Mouse (Mus musculus) bone marrow, adult 2 months (tissue): ENCODE data around the gene Atxn1. TPM values are rescaled to one million over a fixed set of nuclear protein-coding genes. Genes with fewer than 3 reads are reported as not detected.

ENCODE experiments used
- H3K27ac ChIP-seq: fragments of 200-500 bp; 2 replicates; pipeline ENCODE4 v1.5.1; 2012; ENCODE audit warnings: low read depth, mild to moderate bottlenecking, control low read depth, inconsistent platforms, low read length; ENCODE audit not compliant: control insufficient read depth, poor library complexity, insufficient read depth
- H3K4me1 ChIP-seq: fragments of 200-500 bp; 2 replicates; pipeline ENCODE4 v1.6.1; 2011; ENCODE audit warnings: low read length; ENCODE audit not compliant: control insufficient read depth, insufficient read depth
- H3K4me3 ChIP-seq: fragments of 200-500 bp; replicated peaks from 2 replicates; pipeline ENCODE3; 2011; ENCODE audit warnings: mild to moderate bottlenecking, low read depth, low read length, control low read depth; ENCODE audit not compliant: control insufficient read depth
- CTCF ChIP-seq: fragments of 200-500 bp; IDR thresholded peaks from 2 replicates; pipeline ENCODE4 v1.5.1; 2011; ENCODE audit warnings: low read length, control low read depth; ENCODE audit not compliant: control insufficient read depth, insufficient read depth
- POLR2A ChIP-seq: fragments of 200-500 bp; IDR thresholded peaks from 2 replicates; pipeline ENCODE4 v1.6.1; 2011; ENCODE audit warnings: low read depth, mild to moderate bottlenecking, control low read depth, low read length, borderline replicate concordance; ENCODE audit not compliant: control insufficient read depth
- WGBS: fragments of 180-500 bp; shearing (Covaris S2); methylation state at CpG from one replicate; pipeline ENCODE4 v1.1.7; 2018; 5-methylcytosine and 5-hydroxymethylcytosine counted together
- polyA plus RNA-seq: library from polyadenylated mRNA; stranded (reverse); fragments of >200 nt; gene quantifications from 2 replicates; pipeline ENCODE4 v1.2.4, GENCODE M21; 2011; ENCODE audit warnings: low replicate concordance; ENCODE audit not compliant: missing spikeins, insufficient read depth, insufficient read length

Gene Atxn1
- polyA plus RNA-seq, 1 experiment = 5.8 TPM

DNA sequence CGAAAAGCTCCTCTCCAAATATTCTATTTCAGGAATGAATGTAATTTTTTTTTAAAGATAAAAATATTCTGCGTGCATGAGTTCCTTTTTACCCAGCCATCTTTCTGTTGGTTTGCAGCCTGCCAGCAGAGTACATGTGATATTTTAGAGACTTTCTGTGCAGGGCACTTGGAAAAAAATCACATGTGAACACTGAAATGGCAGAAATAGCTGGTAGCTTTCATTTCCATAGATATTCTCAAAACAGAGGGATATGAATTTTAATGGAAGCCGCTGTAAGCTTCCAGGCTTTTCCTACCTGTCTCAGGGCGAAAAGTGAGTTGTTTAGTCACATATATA lies 142.3 kb downstream of the Atxn1 start:
- Histone ChIP-seq H3K27ac (no peak overlapping the region), H3K4me3 (no peak overlapping the region), H3K4me1 (no peaks in the 10 kb centered on the region)
- 87% methylated on average over 4 of the region's 4 CpGs for WGBS
- TF ChIP-seq CTCF = no peak
- TF ChIP-seq POLR2A = no peak

DNA sequence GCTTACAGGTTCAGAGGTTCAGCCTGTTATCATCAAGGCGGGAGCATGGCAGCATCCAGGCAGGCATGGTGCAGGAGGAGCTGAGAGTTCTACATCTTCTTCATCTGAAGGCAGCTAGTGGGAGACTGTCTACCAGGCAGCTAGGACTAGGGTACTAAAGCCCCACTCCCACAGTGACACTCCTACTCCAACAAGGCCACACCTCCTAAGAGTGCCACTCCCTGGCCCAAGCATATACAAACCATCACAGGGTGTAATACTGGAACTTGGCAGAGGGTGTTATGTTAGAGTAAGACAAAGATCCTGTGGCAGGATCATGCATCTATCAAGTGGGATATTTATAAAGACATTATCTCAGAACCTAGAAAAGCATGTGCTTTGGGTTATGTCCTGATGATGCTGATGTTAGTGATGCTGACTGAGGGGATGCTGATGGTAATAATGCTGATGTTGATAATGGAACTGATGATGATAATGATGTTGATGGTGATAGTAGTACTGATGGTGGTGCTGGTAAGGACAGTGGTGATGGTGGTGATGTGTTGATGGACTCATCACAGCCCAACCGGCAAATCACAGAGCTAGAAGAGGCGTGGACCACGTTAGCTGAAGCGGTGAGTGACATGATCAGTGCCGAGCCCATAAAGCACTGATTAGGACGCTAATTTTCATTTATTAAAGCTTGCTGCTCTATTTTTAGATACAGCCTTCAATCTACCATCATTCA lies 142.9 kb downstream of the Atxn1 start:
- Histone ChIP-seq H3K4me1 (no peaks in the 10 kb centered on the region), H3K27ac (no peak overlapping the region), H3K4me3 (no peak overlapping the region)
- WGBS = 88% methylated on average over 7 of the region's 7 CpGs
- TF ChIP-seq POLR2A = no peak
- TF ChIP-seq CTCF = no peak

DNA sequence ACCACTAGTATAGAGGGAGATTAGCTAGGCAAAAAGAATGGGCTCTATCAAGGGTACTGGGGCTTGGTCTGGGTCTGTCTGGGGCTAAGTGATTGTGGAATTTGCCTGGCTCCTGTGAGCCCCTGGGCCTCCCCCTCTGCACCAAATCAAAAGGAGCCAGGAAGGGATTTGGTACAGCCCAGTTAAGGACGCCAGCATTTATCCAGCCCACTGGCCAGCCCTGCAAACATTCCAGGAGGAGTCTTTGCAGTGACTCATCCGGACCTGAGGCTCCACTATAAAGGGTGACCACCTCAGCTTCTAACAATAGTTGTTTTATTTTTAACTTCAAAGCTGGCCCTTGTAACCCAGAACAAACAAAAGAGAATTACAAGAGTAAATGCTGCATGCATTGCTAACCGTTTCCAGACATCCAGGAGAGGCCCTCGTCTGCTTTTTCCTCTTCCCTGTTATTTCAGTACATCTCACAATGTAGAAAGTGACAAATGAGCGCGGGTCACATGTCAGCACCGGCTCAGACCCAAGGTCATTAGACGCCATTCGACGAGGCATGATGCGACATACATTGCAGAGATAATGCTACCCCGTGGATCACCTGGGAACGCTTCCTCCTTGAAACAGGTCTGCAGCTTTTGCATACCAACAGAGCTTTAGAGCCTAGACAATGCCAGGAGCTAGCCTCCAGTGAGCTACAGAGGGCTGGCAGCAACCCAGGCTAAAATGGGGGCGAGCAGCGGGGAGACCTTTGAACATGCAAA lies 144.2 kb downstream of the Atxn1 start:
- no peaks in the 10 kb centered on the region for H3K4me1 ChIP-seq
- WGBS = 86% methylated on average over 15 of the region's 15 CpGs
- no peak overlapping the region for H3K27ac ChIP-seq
- H3K4me3 ChIP-seq = no peak overlapping the region
- TF ChIP-seq CTCF (no peak), POLR2A (no peak)

DNA sequence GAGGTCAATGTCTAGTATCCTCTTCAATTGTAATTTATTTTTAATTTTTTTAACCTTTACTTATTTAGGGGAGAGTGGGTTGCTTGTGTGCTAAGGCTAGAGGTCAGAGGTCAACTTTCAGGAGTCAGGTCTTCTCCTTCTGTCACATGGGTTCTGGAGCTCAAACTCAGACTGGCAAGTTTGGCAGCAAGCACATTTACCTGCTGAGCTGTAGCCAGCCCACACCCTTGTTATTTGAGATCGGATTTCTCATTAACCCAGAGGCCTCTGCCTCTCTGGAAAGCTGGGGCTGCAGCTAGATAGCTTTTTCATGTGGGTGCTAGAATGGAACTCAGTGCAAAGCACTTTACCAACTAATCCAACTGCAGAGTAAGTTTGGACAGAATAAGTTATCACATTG lies 148.1 kb downstream of the Atxn1 start:
- 82% methylated on average over 1 of the region's 1 CpGs for WGBS
- no peaks in the 10 kb centered on the region for H3K4me1 ChIP-seq
- TF ChIP-seq CTCF (no peak), POLR2A (no peak)
- no peak overlapping the region for H3K4me3 ChIP-seq
- no peak overlapping the region for H3K27ac ChIP-seq

DNA sequence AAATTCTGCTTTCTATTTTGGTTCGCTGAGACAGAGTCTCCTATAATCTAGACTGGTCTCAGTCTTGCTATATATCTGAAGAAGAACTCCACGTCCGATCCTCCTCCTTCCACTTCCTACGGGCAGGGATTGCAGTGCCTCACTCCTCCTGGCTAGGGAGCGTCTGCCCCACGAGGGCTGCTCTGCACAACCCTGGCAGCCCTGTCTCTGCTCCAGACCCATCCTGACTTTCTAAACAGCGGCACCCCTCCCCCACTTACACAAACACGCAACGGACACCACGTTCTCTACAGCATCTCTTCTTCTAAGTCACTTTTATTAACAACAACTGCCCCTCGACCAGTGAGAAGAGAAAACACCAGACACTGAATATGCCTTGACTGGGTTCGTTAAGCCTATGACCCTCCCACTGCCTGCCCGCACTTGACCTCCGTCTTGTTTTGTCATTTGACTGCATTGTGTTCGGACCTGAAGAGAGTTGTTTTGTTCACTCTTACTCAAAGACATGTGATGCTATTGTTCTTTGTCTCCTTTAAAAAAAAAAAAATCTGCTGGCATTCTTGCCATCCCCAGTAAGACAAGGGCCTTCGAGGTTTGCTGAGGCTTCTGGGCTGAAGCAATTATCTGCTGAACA lies 154.9 kb downstream of the Atxn1 start:
- no peaks in the 10 kb centered on the region for H3K4me1 ChIP-seq
- WGBS = 83% methylated on average over 16 of the region's 16 CpGs
- TF ChIP-seq POLR2A = no peak
- H3K4me3 ChIP-seq = no peak overlapping the region
- H3K27ac ChIP-seq = no peak overlapping the region

DNA sequence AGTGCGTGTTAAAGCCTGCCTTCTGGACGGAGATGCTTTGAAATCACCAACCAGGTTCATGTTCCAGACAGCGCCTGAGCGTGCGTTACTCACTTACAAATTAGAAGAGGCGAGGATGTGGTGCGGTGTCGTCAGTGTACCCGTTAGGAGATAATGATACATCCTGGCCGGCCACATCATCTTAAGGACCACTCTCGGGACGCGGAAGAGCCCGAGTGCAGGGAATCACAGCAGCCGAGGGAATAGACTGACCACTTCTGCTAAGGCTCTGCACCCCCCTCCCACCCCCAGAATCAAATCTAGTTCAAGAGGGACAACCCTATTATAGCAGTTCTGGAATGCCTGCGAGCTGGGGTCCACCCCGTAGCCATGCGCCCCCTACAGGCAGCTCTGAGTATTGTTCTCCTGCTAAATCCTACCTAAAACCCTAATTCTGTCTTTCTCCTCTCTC lies 157.2 kb downstream of the Atxn1 start:
- TF ChIP-seq POLR2A (no peak), CTCF (peak; percentile 63)
- no peaks in the 10 kb centered on the region for H3K4me1 ChIP-seq
- no peak overlapping the region for H3K4me3 ChIP-seq
- no peak overlapping the region for H3K27ac ChIP-seq
- WGBS = 83% methylated on average over 18 of the region's 18 CpGs

DNA sequence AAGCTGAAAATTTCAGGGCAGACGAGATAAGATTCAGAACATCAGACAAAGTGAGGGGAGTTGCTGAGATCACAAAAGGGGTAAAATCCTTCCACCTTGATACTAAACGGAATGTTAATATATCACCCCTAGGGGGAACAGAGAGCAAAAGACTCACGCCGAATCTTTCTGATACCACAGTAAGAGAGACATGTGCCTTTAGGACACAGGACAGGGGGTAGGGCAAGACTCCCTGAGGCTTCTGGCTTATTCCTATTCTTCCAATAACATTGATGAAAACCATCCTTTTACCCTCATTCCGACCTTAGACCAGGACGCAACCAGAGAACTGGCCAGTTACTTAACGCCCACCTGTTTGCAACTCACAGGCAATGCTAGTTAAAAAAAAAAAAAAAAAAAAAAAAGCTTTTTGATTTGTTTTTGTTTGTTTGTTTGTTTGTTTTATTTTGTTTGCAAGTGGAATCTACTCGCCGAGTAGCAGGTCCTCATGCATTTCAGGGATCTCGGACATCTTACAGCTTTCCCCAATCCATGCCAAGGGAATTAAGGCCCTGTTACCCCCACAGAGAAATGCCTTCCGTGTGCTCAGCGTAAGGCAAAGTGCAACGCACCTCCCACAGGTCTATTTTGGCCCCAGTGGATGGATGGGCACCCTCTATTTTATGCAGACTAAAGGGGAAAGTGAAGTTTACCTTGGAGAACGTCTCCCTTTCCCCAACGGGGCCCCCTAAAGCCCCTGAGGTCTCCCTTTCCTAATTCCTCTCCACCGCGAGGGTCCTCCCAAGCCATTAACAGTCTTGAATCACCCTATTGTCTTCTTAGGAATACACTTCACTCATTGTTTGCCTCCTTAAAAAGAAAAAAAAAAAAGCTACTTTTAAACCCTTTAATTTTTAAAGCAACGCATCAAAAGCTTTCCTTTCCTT lies 157.9 kb downstream of the Atxn1 start:
- Histone ChIP-seq H3K4me1 (no peaks in the 10 kb centered on the region), H3K27ac (no peak overlapping the region), H3K4me3 (no peak overlapping the region)
- TF ChIP-seq CTCF = no peak
- TF ChIP-seq POLR2A = no peak
- 86% methylated on average over 18 of the region's 18 CpGs for WGBS

DNA sequence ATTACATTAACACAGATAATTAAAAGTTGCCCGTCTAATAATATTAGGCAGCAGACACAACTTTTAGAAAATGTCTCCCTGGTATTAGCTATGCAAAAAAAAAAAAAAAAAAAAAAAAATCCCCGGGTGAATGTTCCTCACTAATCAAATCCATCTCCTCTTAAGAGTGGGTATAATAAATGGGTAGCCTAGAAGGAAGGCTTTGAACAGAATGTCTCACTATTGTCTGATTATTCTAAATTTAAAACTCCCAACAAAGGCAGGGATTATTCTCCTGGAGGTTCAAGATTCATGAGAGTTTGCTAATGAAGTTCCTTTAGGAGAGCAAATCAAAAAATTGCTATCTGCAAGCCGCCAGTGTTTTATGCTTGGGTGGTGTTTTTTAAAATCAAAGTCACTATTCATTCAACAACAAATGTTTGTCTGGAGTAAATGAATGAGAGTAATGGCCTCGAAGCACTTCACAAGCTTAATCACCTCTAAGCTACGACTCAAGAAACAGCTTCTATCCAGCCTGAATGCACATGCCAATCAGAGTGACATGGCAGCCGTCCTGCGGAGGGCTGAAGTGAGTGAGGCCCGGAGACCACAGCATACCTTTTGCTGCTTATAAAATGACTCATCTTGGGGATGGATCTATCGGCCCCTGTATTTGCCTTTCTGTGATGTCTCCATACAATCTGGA lies 158.8 kb downstream of the Atxn1 start:
- TF ChIP-seq POLR2A = no peak
- no peak for TF ChIP-seq CTCF
- H3K4me1 ChIP-seq = no peaks in the 10 kb centered on the region
- H3K27ac ChIP-seq = no peak overlapping the region
- H3K4me3 ChIP-seq = no peak overlapping the region
- 78% methylated on average over 9 of the region's 9 CpGs for WGBS
